Mouse (Mus musculus): ENCODE measurements at regions not wholly inside any gene's neighbourhood (a gene's known extent, or its start where the extent isn't known, plus 50 kb on each side); places are given as distances from the start of the nearest gene placed in this dataset.

DNA sequence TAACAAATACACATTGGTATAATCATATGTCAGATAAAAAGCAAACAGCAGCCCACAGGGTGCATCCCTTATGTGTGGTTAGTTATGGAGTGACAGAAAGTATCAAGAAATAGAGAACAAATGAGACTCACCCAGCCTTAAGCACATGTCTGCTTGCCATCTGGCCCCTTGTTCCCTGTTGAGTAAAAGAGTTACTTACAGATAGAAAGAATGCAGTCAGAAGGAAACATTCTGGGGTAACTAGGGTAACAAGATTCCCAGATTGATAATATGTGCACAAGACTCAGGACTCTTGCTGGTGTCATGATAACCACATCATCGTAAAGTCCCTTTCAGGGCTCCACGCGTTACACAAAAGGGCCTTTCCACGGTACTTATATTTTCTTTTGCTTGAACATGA, 383.5 kb upstream of the Mef2c start:
- TF ChIP-seq CTCF (IDR thresholded peaks at IDR 0.05; ENCODE audit: low read depth, low read length), result no peak
- no peak for TF ChIP-seq POLR2A (IDR thresholded peaks at IDR 0.05; ENCODE audit: extremely low read depth, insufficient read depth, low read length)

All from liver, adult 2 months (tissue).